Mouse (Mus musculus) heart, embryonic 14.5 days (tissue): ENCODE results near the gene Meis2. TPM values are rescaled to one million over a fixed set of nuclear protein-coding genes. Genes with fewer than 3 reads are reported as not detected.

Source experiments
- ATAC-seq: fragments of 200-750 bp; cut with Nextera tagmentation; 2 replicates; pipeline ENCODE4 v1.8.0; 2017; ENCODE audit warnings: low read depth, moderate TSS enrichment; ENCODE audit not compliant: insufficient number of reproducible peaks, insufficient read depth, low FRiP score
- H3K27ac ChIP-seq, 2 experiments: fragments of 200-500 bp in 1 of 2; fragments of 300-500 bp in 1 of 2; sonication (generic) in 1 of 2; replicated peaks in 1 of 2; 2 replicates each; pipeline ENCODE4 v1.5.1; 2012 to 2014; ENCODE audit warnings: low read depth in 2 of 2, low read length in 2 of 2, control low read depth in 1 of 2, mild to moderate bottlenecking in 1 of 2, mixed read lengths in 1 of 2; ENCODE audit not compliant: control insufficient read depth in 1 of 2, insufficient read depth in 1 of 2
- H3K27me3 ChIP-seq: fragments of 300-500 bp; sonication (generic); 2 replicates; pipeline ENCODE4 v1.6.1; 2014; ENCODE audit warnings: mild to moderate bottlenecking, low read length, control low read depth; ENCODE audit not compliant: control insufficient read depth, insufficient read depth
- H3K36me3 ChIP-seq: fragments of 300-500 bp; sonication (generic); 2 replicates; pipeline ENCODE4 v1.6.1; 2014; ENCODE audit warnings: mild to moderate bottlenecking, control low read depth, low read length, mixed read lengths; ENCODE audit not compliant: control insufficient read depth, insufficient read depth
- H3K4me1 ChIP-seq, 2 experiments: fragments of 200-500 bp in 1 of 2; fragments of 300-500 bp in 1 of 2; sonication (generic) in 1 of 2; 2 replicates each; pipeline ENCODE4 v1.6.1; 2012 to 2014; ENCODE audit warnings: low read length in 2 of 2, control low read depth in 1 of 2, mixed read lengths in 1 of 2; ENCODE audit not compliant: control insufficient read depth in 2 of 2, insufficient read depth in 2 of 2
- H3K4me2 ChIP-seq: fragments of 300-500 bp; sonication (generic); 2 replicates; pipeline ENCODE4 v1.6.1; 2014; ENCODE audit warnings: mild to moderate bottlenecking, low read length
- H3K4me3 ChIP-seq, 2 experiments: fragments of 200-500 bp in 1 of 2; fragments of 300-500 bp in 1 of 2; sonication (generic) in 1 of 2; 2 replicates each; pipeline ENCODE4 v1.5.1; 2012 to 2014; ENCODE audit warnings: low read length in 2 of 2, mild to moderate bottlenecking in 2 of 2, control low read depth in 1 of 2, low read depth in 1 of 2, moderate library complexity in 1 of 2; ENCODE audit not compliant: control insufficient read depth in 1 of 2, insufficient read depth in 1 of 2
- H3K9ac ChIP-seq: fragments of 300-500 bp; sonication (generic); 2 replicates; pipeline ENCODE4 v1.6.1; 2014; ENCODE audit warnings: mild to moderate bottlenecking, low read length
- H3K9me3 ChIP-seq: fragments of 300-500 bp; sonication (generic); 2 replicates; pipeline ENCODE4 v1.6.1; 2016; ENCODE audit warnings: low read length, control low read depth; ENCODE audit not compliant: control insufficient read depth
- WGBS: fragments of 180-500 bp; shearing (Covaris S2); extraction: QIAGEN DNeasy Blood & Tissue Kit; methylation state at CpG from one replicate; pipeline ENCODE4 v1.1.7; 2014; 5-methylcytosine and 5-hydroxymethylcytosine counted together
- polyA plus RNA-seq: library from polyadenylated mRNA; unstranded; fragments of >200 nt; fragmentation: Nextera tagmentation; extraction: Ambion mirVana; gene quantifications from 2 replicates; pipeline ENCODE4 v1.2.1, GENCODE M21; 2014

Gene Meis2
- polyA plus RNA-seq, 1 experiment from 2014 or later = 30.8 TPM

GRCm38 (mm10) chr2:116055686-116056620 lies 9.7 kb downstream of the Meis2 start:
- H3K36me3 ChIP-seq = peaks cover 35% of the 10 kb centered on the region
- H3K9me3 ChIP-seq = no peaks in the 10 kb centered on the region
- peaks cover 21 to 71% of the 10 kb centered on the region in 2 experiments for H3K4me1 ChIP-seq
- peak overlapping the region; percentile 64 for H3K9ac ChIP-seq
- peak overlapping the region in 1 of 2 experiments; percentile 23; a peak in 3 of 4 replicates for H3K4me3 ChIP-seq
- ATAC-seq = no peak
- peak overlapping the region; percentile 20 to 53; a peak in 3 of 4 replicates for H3K27ac ChIP-seq
- WGBS = 42% methylated on average over 13 of the region's 13 CpGs
- peak overlapping the region; percentile 93 for H3K4me2 ChIP-seq
- H3K27me3 ChIP-seq = no peaks in the 10 kb centered on the region

DNA sequence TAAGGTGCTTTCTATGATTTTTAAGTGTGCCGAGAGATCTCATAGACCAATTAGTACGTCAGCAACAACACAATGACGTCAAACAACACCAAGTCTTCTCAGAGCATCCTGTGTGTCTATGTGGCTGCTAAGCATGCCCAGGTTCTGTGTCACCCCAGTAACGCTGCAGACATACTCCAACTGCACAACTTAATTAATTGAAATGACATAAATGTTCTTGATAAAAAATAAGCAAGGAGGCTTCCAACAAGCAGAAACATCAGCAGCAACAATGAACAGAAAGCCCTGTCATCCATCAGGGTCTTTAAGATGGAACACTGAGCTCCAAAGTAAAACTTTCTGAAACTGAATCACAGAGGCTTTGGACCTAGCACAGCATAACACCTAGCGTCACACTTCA lies 11.7 kb downstream of the Meis2 start:
- H3K4me2 ChIP-seq = peak overlapping the region; percentile 46; the same call in 1 of the 2 replicates
- peak overlapping the region; percentile 27 to 42; a peak in 1 of 4 replicates for H3K27ac ChIP-seq
- H3K4me1 ChIP-seq = peaks cover 17 to 68% of the 10 kb centered on the region in 2 experiments
- H3K9me3 ChIP-seq = no peaks in the 10 kb centered on the region
- no peaks in the 10 kb centered on the region for H3K27me3 ChIP-seq
- H3K36me3 ChIP-seq = peaks cover 21% of the 10 kb centered on the region
- no peak for ATAC-seq
- H3K9ac ChIP-seq = no peak overlapping the region
- WGBS = 65% methylated on average over 5 of the region's 5 CpGs
- H3K4me3 ChIP-seq = no peak overlapping the region

DNA sequence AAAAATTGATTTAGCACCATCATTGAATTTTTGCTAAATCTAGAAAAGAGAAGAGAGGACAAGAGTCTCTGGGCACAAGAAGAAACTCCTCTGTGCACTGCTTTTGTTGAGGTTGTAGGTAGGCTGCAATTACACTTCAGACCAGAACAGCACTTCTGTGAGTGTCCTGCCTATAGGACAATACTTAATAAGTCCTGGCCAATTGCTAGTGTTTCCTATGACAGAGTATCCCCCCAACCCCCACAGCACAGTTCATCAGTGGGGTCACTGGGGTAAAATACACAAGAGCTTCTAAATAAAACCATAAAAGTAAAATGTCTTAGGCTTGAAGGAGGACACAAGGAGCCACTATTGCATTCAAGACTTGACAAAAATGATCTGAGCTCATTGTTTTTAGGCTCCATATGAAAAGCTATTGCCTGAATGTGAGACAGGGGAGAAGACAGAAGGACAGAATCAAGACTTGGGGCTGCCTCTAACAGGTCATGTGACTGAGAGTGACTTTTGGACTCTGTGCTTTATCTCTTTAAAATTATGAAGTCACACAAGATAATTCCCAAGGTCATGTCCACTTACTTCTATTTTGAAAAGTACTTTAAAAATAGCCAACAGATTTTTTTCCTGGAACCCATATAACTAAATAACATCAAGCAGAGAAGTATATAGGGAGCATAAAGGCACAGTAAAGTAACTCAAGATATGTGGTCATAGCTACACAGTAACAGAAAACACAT lies 12.8 kb downstream of the Meis2 start:
- Histone ChIP-seq H3K27ac (peak overlapping the region; percentile 63 to 64; a peak in 3 of 4 replicates), H3K27me3 (no peaks in the 10 kb centered on the region), H3K4me2 (peak overlapping the region; percentile 46), H3K36me3 (peaks cover 16% of the 10 kb centered on the region), H3K4me1 (peaks cover 18 to 62% of the 10 kb centered on the region in 2 experiments), H3K9ac (peak overlapping the region; percentile 50; the same call in 1 of the 2 replicates), H3K4me3 (no peak overlapping the region), H3K9me3 (no peaks in the 10 kb centered on the region)
- no peak for ATAC-seq

- H3K4me3 ChIP-seq = no peak overlapping the region
- ATAC-seq = no peak
- peaks cover 15% of the 10 kb centered on the region for H3K36me3 ChIP-seq
- no peaks in the 10 kb centered on the region for H3K9me3 ChIP-seq
- 73% methylated on average over 9 of the region's 9 CpGs for WGBS
- H3K27ac ChIP-seq = peak overlapping the region in 1 of 2 experiments; percentile 63; a peak in 2 of 4 replicates
- H3K4me2 ChIP-seq = peak overlapping the region; percentile 46
- no peak overlapping the region for H3K9ac ChIP-seq
- H3K4me1 ChIP-seq = peaks cover 23 to 66% of the 10 kb centered on the region in 2 experiments
- no peaks in the 10 kb centered on the region for H3K27me3 ChIP-seq
Measured at GRCm38 (mm10) chr2:116051906-116052614, 13.6 kb downstream of the Meis2 start.

DNA sequence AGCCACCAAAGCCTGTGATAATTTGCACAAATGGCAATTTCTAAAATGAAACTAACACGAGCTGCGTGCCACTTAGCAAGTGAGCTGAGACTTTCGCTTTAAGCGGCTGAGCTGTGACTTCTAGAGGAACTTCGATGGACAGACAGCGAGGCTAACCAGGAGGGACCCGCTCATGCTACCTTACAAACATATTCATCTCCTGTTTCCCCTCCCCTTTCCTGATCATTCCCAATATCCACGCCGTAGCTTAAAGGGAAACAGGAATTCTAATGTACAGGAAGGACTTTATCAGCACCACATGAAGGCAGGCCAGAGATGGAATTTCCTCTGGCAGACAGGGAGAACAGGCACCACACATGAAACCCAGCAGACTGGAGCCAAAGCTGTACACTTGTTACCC lies 15.9 kb downstream of the Meis2 start:
- H3K9me3 ChIP-seq = no peaks in the 10 kb centered on the region
- H3K9ac ChIP-seq = peak overlapping the region; percentile 49
- peaks cover 24% of the 10 kb centered on the region for H3K36me3 ChIP-seq
- H3K4me2 ChIP-seq = peak overlapping the region; percentile 60
- peaks cover 18 to 53% of the 10 kb centered on the region in 2 experiments for H3K4me1 ChIP-seq
- no peaks in the 10 kb centered on the region for H3K27me3 ChIP-seq
- ATAC-seq = no peak; the same call in 1 of the 2 replicates
- H3K4me3 ChIP-seq = peak overlapping the region; percentile 4 to 27
- 41% methylated on average over 9 of the region's 9 CpGs for WGBS
- peak overlapping the region; percentile 36 to 64 for H3K27ac ChIP-seq

GRCm38 (mm10) chr2:116047365-116047764 lies 18.3 kb downstream of the Meis2 start:
- Histone ChIP-seq H3K36me3 (peaks cover 32% of the 10 kb centered on the region), H3K9me3 (no peaks in the 10 kb centered on the region), H3K27me3 (no peaks in the 10 kb centered on the region), H3K9ac (no peak overlapping the region), H3K4me3 (no peak overlapping the region), H3K4me1 (peaks cover 16 to 44% of the 10 kb centered on the region in 2 experiments), H3K27ac (peak overlapping the region; percentile 59 to 63), H3K4me2 (peak overlapping the region; percentile 26)
- WGBS = 20% methylated on average over 8 of the region's 8 CpGs
- ATAC-seq = no peak

- H3K4me1 ChIP-seq = peaks cover 18 to 35% of the 10 kb centered on the region in 2 experiments
- no peaks in the 10 kb centered on the region for H3K27me3 ChIP-seq
- no peak overlapping the region for H3K4me2 ChIP-seq
- no peak overlapping the region for H3K4me3 ChIP-seq
- H3K9me3 ChIP-seq = no peaks in the 10 kb centered on the region
- ATAC-seq = no peak
- WGBS = 62% methylated on average over 7 of the region's 7 CpGs
- H3K9ac ChIP-seq = no peak overlapping the region
- no peak overlapping the region for H3K27ac ChIP-seq
- peaks cover 51% of the 10 kb centered on the region for H3K36me3 ChIP-seq
Measured at GRCm38 (mm10) chr2:116045048-116045447, 20.6 kb downstream of the Meis2 start.
